Mouse (Mus musculus) forebrain, embryonic 13.5 days (tissue): Measurements from ENCODE around the gene Tbc1d10c. TPM values are rescaled to one million over a fixed set of nuclear protein-coding genes. Genes with fewer than 3 reads are reported as not detected.

Source experiments
- microRNA-seq: library from miRNA; unstranded; fragments of <30 nt; microRNA quantifications from one replicate; pipeline ENCODE4, GENCODE M21; 2016
- polyA plus RNA-seq: library from polyadenylated mRNA; unstranded; fragments of >200 nt; fragmentation: Nextera tagmentation; extraction: Ambion mirVana; gene quantifications from 2 replicates; pipeline ENCODE4 v1.2.1, GENCODE M21; 2015

The Tbc1d10c gene
- polyA plus RNA-seq, 1 experiment from 2014 or later: 0.77 TPM

Small RNA genes lying within 50 kb of the gene (microRNA-seq; reads per million reads assigned to microRNA genes)
- gene Gm26115: not detected

Other genes with a start within 250 kb of the Tbc1d10c start
- not detected in 2 replicates for gene Aldh3b3, start 232.6 kb downstream of the Tbc1d10c start, polyA plus RNA-seq
- 0.15 TPM in 1 of 2 replicates, not detected in the other for gene Aldh3b2, start 219.0 kb downstream of the Tbc1d10c start, polyA plus RNA-seq
- gene Acy3, start 204.7 kb downstream of the Tbc1d10c start, polyA plus RNA-seq: 0.68 and 1.4 TPM in 2 replicates
- not detected in 2 replicates for gene Tbx10, start 198.5 kb downstream of the Tbc1d10c start, polyA plus RNA-seq
- 25.8 and 28.2 TPM in 2 replicates for gene Nudt8, start 190.7 kb downstream of the Tbc1d10c start, polyA plus RNA-seq
- 5.4 and 5.7 TPM in 2 replicates for gene Gm49405, start 190.7 kb downstream of the Tbc1d10c start, polyA plus RNA-seq
- 5.5 and 5.7 TPM in 2 replicates for gene Doc2g, start 188.0 kb downstream of the Tbc1d10c start, polyA plus RNA-seq
- 202 and 216 TPM in 2 replicates for gene Ndufv1, start 178.5 kb downstream of the Tbc1d10c start, polyA plus RNA-seq
- 390 and 392 TPM in 2 replicates for gene Gstp1, start 153.3 kb downstream of the Tbc1d10c start, polyA plus RNA-seq
- gene Gstp2, start 145.3 kb downstream of the Tbc1d10c start, polyA plus RNA-seq: 1.0 and 2.5 TPM in 2 replicates
- gene Gstp3, start 131.7 kb downstream of the Tbc1d10c start, polyA plus RNA-seq: not detected in 2 replicates
- gene Cabp2, start 109.7 kb downstream of the Tbc1d10c start, polyA plus RNA-seq: not detected in 2 replicates
- gene Cdk2ap2, start 94.1 kb downstream of the Tbc1d10c start, polyA plus RNA-seq: 77.4 and 80.3 TPM in 2 replicates
- 21.1 and 32.0 TPM in 2 replicates for gene Pitpnm1, start 91.3 kb downstream of the Tbc1d10c start, polyA plus RNA-seq
- 73.7 and 75.9 TPM in 2 replicates for gene Aip, start 65.4 kb downstream of the Tbc1d10c start, polyA plus RNA-seq
- gene Gpr152, start 51.5 kb downstream of the Tbc1d10c start, polyA plus RNA-seq: 0.04 TPM in 1 of 2 replicates, not detected in the other
- gene Cabp4, start 47.3 kb downstream of the Tbc1d10c start, polyA plus RNA-seq: 0.09 and 0.13 TPM in 2 replicates
- gene Coro1b, start 42.7 kb downstream of the Tbc1d10c start, polyA plus RNA-seq: 126 and 144 TPM in 2 replicates
- 0.33 and 0.65 TPM in 2 replicates for gene Ptprcap, start 37.7 kb downstream of the Tbc1d10c start, polyA plus RNA-seq
- gene Rps6kb2, start 27.9 kb downstream of the Tbc1d10c start, polyA plus RNA-seq: 56.6 and 61.6 TPM in 2 replicates
- gene Carns1, start 15.8 kb downstream of the Tbc1d10c start, polyA plus RNA-seq: 2.4 and 2.5 TPM in 2 replicates
- gene Ppp1ca, start 781 bp upstream of the Tbc1d10c start, polyA plus RNA-seq: 664 and 700 TPM in 2 replicates
- 28.9 and 34.7 TPM in 2 replicates for gene Rad9a, start 10.4 kb upstream of the Tbc1d10c start, polyA plus RNA-seq
- 0.63 and 0.76 TPM in 2 replicates for gene Clcf1, start 23.0 kb upstream of the Tbc1d10c start, polyA plus RNA-seq
- gene AC109138.7, start 23.1 kb upstream of the Tbc1d10c start, polyA plus RNA-seq: not detected in 2 replicates
- gene Pold4, start 40.6 kb upstream of the Tbc1d10c start, polyA plus RNA-seq: 13.1 and 14.2 TPM in 2 replicates
- gene Ssh3, start 77.9 kb upstream of the Tbc1d10c start, polyA plus RNA-seq: 3.6 and 4.8 TPM in 2 replicates
- 14.0 and 15.2 TPM in 2 replicates for gene Ankrd13d, start 91.9 kb upstream of the Tbc1d10c start, polyA plus RNA-seq
- gene Grk2, start 114.9 kb upstream of the Tbc1d10c start, polyA plus RNA-seq: 14.4 and 15.6 TPM in 2 replicates
- gene Kdm2a, start 207.0 kb upstream of the Tbc1d10c start, polyA plus RNA-seq: 38.8 and 43.9 TPM in 2 replicates
- 5.5 and 6.6 TPM in 2 replicates for gene Rhod, start 248.1 kb upstream of the Tbc1d10c start, polyA plus RNA-seq